Mouse (Mus musculus): Measurements from ENCODE around the gene Adat1. TPM values are rescaled to one million over a fixed set of nuclear protein-coding genes. Genes with fewer than 3 reads are reported as not detected.

The Adat1 gene
- total RNA-seq, 2 experiments from 2014 or later = 1.3 TPM

- intact Hi-C loops (cut with DNase I; ENCODE audit: low total_unique reads) = no loop called here
- no peak for DNase-seq
Measured at GRCm38 (mm10) chr8:111975706-111976105, 16.4 kb downstream of the Adat1 start.

GRCm38 (mm10) chr8:111974138-111974537 lies 18.0 kb downstream of the Adat1 start:
- intact Hi-C loops (cut with DNase I; ENCODE audit: low total_unique reads) = no loop called here
- DNase-seq = no peak

GRCm38 (mm10) chr8:111968991-111969390 lies 23.1 kb downstream of the Adat1 start:
- DNase-seq = no peak
- intact Hi-C loops (cut with DNase I; ENCODE audit: low total_unique reads) = no loop called here

- no peak for DNase-seq
- intact Hi-C loops (cut with DNase I; ENCODE audit: low total_unique reads) = no loop called here
Measured at GRCm38 (mm10) chr8:111968541-111968940, 23.6 kb downstream of the Adat1 start.

- no peak for DNase-seq
- intact Hi-C loops (cut with DNase I; ENCODE audit: low total_unique reads) = no loop called here
Measured at GRCm38 (mm10) chr8:111967246-111967870, 24.7 kb downstream of the Adat1 start.

- no peak for DNase-seq
- intact Hi-C loops (cut with DNase I; ENCODE audit: low total_unique reads) = no loop called here
Measured at GRCm38 (mm10) chr8:111964849-111965561, 27.1 kb downstream of the Adat1 start.

- no peak for DNase-seq
- intact Hi-C loops (cut with DNase I; ENCODE audit: low total_unique reads) = no loop called here
Measured at GRCm38 (mm10) chr8:111964351-111964750, 27.8 kb downstream of the Adat1 start.

- DNase-seq = no peak
- intact Hi-C loops (cut with DNase I; ENCODE audit: low total_unique reads) = no loop called here
Measured at GRCm38 (mm10) chr8:111963546-111963945, 28.6 kb downstream of the Adat1 start.

- DNase-seq = no peak
- intact Hi-C loops (cut with DNase I; ENCODE audit: low total_unique reads) = no loop called here
Measured at GRCm38 (mm10) chr8:111963091-111963490, 29.0 kb downstream of the Adat1 start.

GRCm38 (mm10) chr8:111962589-111962988 lies 29.5 kb downstream of the Adat1 start:
- intact Hi-C loops (cut with DNase I; ENCODE audit: low total_unique reads) = no loop called here
- DNase-seq = no peak

GRCm38 (mm10) chr8:111961330-111961729 lies 30.8 kb downstream of the Adat1 start:
- intact Hi-C loops (cut with DNase I; ENCODE audit: low total_unique reads) = no loop called here
- no peak for DNase-seq

GRCm38 (mm10) chr8:111960591-111961321 lies 31.3 kb downstream of the Adat1 start:
- no peak for DNase-seq
- intact Hi-C loops (cut with DNase I; ENCODE audit: low total_unique reads) = no loop called here

GRCm38 (mm10) chr8:111957231-111957630 lies 34.9 kb downstream of the Adat1 start:
- intact Hi-C loops (cut with DNase I; ENCODE audit: low total_unique reads) = no loop called here

GRCm38 (mm10) chr8:111955879-111956278 lies 36.2 kb downstream of the Adat1 start:
- intact Hi-C loops (cut with DNase I; ENCODE audit: low total_unique reads) = no loop called here
- DNase-seq = no peak

More at GRCm38 (mm10) chr8:111957231-111957630, 34.9 kb downstream of the Adat1 start:
- DNase-seq = no peak

- no peak for DNase-seq
- intact Hi-C loops (cut with DNase I; ENCODE audit: low total_unique reads) = no loop called here
Measured at GRCm38 (mm10) chr8:111954844-111955594, 37.1 kb downstream of the Adat1 start.

- intact Hi-C loops (cut with DNase I; ENCODE audit: low total_unique reads) = no loop called here
- no peak for DNase-seq
Measured at GRCm38 (mm10) chr8:111951936-111952335, 40.2 kb downstream of the Adat1 start.

- DNase-seq = no peak
- intact Hi-C loops (cut with DNase I; ENCODE audit: low total_unique reads) = no loop called here
Measured at GRCm38 (mm10) chr8:111951317-111951716, 40.8 kb downstream of the Adat1 start.

- DNase-seq = no peak
- intact Hi-C loops (cut with DNase I; ENCODE audit: low total_unique reads) = no loop called here
Measured at GRCm38 (mm10) chr8:111950846-111951245, 41.3 kb downstream of the Adat1 start.

- intact Hi-C loops (cut with DNase I; ENCODE audit: low total_unique reads) = no loop called here
- no peak for DNase-seq
Measured at GRCm38 (mm10) chr8:111947954-111948353, 44.1 kb downstream of the Adat1 start.

GRCm38 (mm10) chr8:111947144-111947543 lies 45.0 kb downstream of the Adat1 start:
- no peak for DNase-seq
- intact Hi-C loops (cut with DNase I; ENCODE audit: low total_unique reads) = no loop called here
